Mouse (Mus musculus) CD8-positive naive resting alpha-beta T cell, adult 2 months (primary cell): Measurements from ENCODE around the gene Ska3.
"Not testable (repeated sequence)": the region's sequence is repeated elsewhere in the genome, so short reads cannot be mapped to it uniquely, and the experiment has no call there.

Experiments used
- DNase-seq, 2 experiments: peaks; one replicate each; pipeline ENCODE4 v3.0.0; 2022; ENCODE audit warnings: low read depth in 2 of 2, low spot score in 2 of 2

Ska3 gene

GRCm38 (mm10) chr14:57825788-57826751, at the start of gene Ska3, which contains the start of gene Mrpl57:
Gene Ska3 (minus strand): TSS chr14:57826185.
Gene Mrpl57 (plus strand): TSS chr14:57826234.
- peak; percentile 86 to 87 for DNase-seq

- DNase-seq, result no peak
These were observed 40.8 kb upstream of the Ska3 start for GRCm38 (mm10) chr14:57866676-57867276.

GRCm38 (mm10) chr14:57865256-57865655, 39.3 kb upstream of the Ska3 start:
- DNase-seq, result no peak

GRCm38 (mm10) chr14:57863129-57863528, 37.1 kb upstream of the Ska3 start:
- DNase-seq, result no peak

- DNase-seq, result no peak
These were observed 36.0 kb upstream of the Ska3 start for GRCm38 (mm10) chr14:57861987-57862412.

GRCm38 (mm10) chr14:57859520-57859919, 33.5 kb upstream of the Ska3 start:
- DNase-seq, result no peak

GRCm38 (mm10) chr14:57858601-57859000, 32.6 kb upstream of the Ska3 start:
- DNase-seq, result no peak

GRCm38 (mm10) chr14:57856037-57856436, 30.1 kb upstream of the Ska3 start:
- DNase-seq, result not testable (repeated sequence)

- no peak for DNase-seq
These were observed 27.0 kb upstream of the Ska3 start for GRCm38 (mm10) chr14:57852961-57853360.

- DNase-seq, result no peak
These were observed 24.3 kb upstream of the Ska3 start for GRCm38 (mm10) chr14:57850330-57850729.

GRCm38 (mm10) chr14:57848646-57849045, 22.7 kb upstream of the Ska3 start:
- no peak for DNase-seq

- not testable (repeated sequence) for DNase-seq
These were observed 22.1 kb upstream of the Ska3 start for GRCm38 (mm10) chr14:57848061-57848460.

- DNase-seq, result no peak
These were observed 18.6 kb upstream of the Ska3 start for GRCm38 (mm10) chr14:57844535-57844934.

- DNase-seq, result no peak
These were observed 9.2 kb upstream of the Ska3 start for GRCm38 (mm10) chr14:57835157-57835556.

GRCm38 (mm10) chr14:57833526-57833925, 7.5 kb upstream of the Ska3 start:
- DNase-seq, result no peak

GRCm38 (mm10) chr14:57827284-57827683, 1.3 kb upstream of the Ska3 start:
- no peak for DNase-seq

- DNase-seq, result no peak
These were observed 5.1 kb downstream of the Ska3 start for GRCm38 (mm10) chr14:57820839-57821238.

GRCm38 (mm10) chr14:57811844-57812243, 14.1 kb downstream of the Ska3 start:
- no peak for DNase-seq

GRCm38 (mm10) chr14:57810886-57811285, 15.1 kb downstream of the Ska3 start:
- DNase-seq, result no peak

- DNase-seq, result peak; percentile 21 to 54
These were observed 17.4 kb downstream of the Ska3 start for GRCm38 (mm10) chr14:57808558-57808957.

- no peak for DNase-seq
These were observed 22.3 kb downstream of the Ska3 start for GRCm38 (mm10) chr14:57803731-57804130.
